Mouse (Mus musculus) lung, postnatal 0 days (tissue): Measurements from ENCODE around the gene Rhobtb3. TPM values are rescaled to one million over a fixed set of nuclear protein-coding genes. Genes with fewer than 3 reads are reported as not detected.

ENCODE experiments used
- ATAC-seq: fragments of 200-750 bp; cut with Nextera tagmentation; 2 replicates; pipeline ENCODE4 v1.8.0; 2017; ENCODE audit warnings: moderate library complexity
- DNase-seq: peaks from one replicate; pipeline ENCODE4 v3.0.0-alpha.2; 2016; ENCODE audit warnings: low spot score
- H3K27ac ChIP-seq: fragments of 300-500 bp; sonication (generic); 2 replicates; pipeline ENCODE4 v1.5.1; 2014; ENCODE audit warnings: antibody characterized with exemption, mild to moderate bottlenecking, low read length, mixed read lengths
- H3K27me3 ChIP-seq: fragments of 300-500 bp; sonication (generic); replicated peaks from 2 replicates; pipeline ENCODE4 v1.6.1; 2014; ENCODE audit warnings: low read length, mixed read lengths; ENCODE audit not compliant: insufficient read depth
- H3K36me3 ChIP-seq: fragments of 300-500 bp; sonication (generic); 2 replicates; pipeline ENCODE4 v1.6.1; 2014; ENCODE audit warnings: low read length, mixed read lengths; ENCODE audit not compliant: insufficient read depth
- H3K4me1 ChIP-seq: fragments of 300-500 bp; sonication (generic); 2 replicates; pipeline ENCODE4 v1.6.1; 2014; ENCODE audit warnings: antibody characterized with exemption, low read depth, low read length, mixed read lengths; ENCODE audit not compliant: insufficient read depth
- H3K4me2 ChIP-seq: fragments of 300-500 bp; sonication (generic); replicated peaks from 2 replicates; pipeline ENCODE4 v1.6.1; 2014; ENCODE audit warnings: low read depth, mild to moderate bottlenecking, low read length, moderate library complexity, mixed read lengths
- H3K4me3 ChIP-seq: fragments of 300-500 bp; sonication (generic); 2 replicates; pipeline ENCODE4 v1.5.1; 2014; ENCODE audit warnings: low read depth, low read length
- H3K9ac ChIP-seq: fragments of 300-500 bp; sonication (generic); replicated peaks from 2 replicates; pipeline ENCODE4 v1.6.1; 2014; ENCODE audit warnings: low read depth, mild to moderate bottlenecking
- H3K9me3 ChIP-seq: fragments of 300-500 bp; sonication (generic); 2 replicates; pipeline ENCODE4 v1.6.1; 2016; ENCODE audit warnings: low read length, mixed read lengths
- CTCF ChIP-seq: IDR thresholded peaks from 2 replicates; pipeline ENCODE4 v1.5.1; 2016; ENCODE audit warnings: antibody characterized with exemption, mild to moderate bottlenecking
- EP300 ChIP-seq: IDR thresholded peaks from 2 replicates; pipeline ENCODE4 v1.6.1; 2016; ENCODE audit warnings: antibody characterized with exemption, mild to moderate bottlenecking, control low read depth
- WGBS: fragments of 180-500 bp; shearing (Covaris S2); extraction: QIAGEN DNeasy Blood & Tissue Kit; methylation state at CpG from one replicate; pipeline ENCODE4 v1.1.7; 2014; 5-methylcytosine and 5-hydroxymethylcytosine counted together
- polyA plus RNA-seq: library from polyadenylated mRNA; unstranded; fragments of >200 nt; fragmentation: Nextera tagmentation; extraction: Ambion mirVana; gene quantifications from 2 replicates; pipeline ENCODE4 v1.2.1, GENCODE M21; 2015

The Rhobtb3 gene
- polyA plus RNA-seq, 1 experiment from 2014 or later, result 8.6 TPM

GRCm38 (mm10) chr13:75839719-75840481 is 103.8 kb downstream of the Rhobtb3 start, which contains the start of gene Glrx:
TSS of gene Glrx (plus strand) at chr13:75839868.
- Histone ChIP-seq H3K4me1 (peaks cover 10% of the 10 kb centered on the region; the same call in 1 of the 2 replicates), H3K36me3 (no peaks in the 10 kb centered on the region), H3K27ac (peak within 1 kb of the TSS; percentile 63), H3K9ac (peak within 1 kb of the TSS; percentile 55), H3K4me2 (peak within 1 kb of the TSS; percentile 73), H3K27me3 (no peaks in the 10 kb centered on the region), H3K9me3 (no peaks in the 10 kb centered on the region), H3K4me3 (peak within 1 kb of the TSS; percentile 53)
- TF ChIP-seq EP300 (no peak), CTCF (no peak)
- ATAC-seq (peak; percentile 91), DNase-seq (peak; percentile 95)
- whole genome bisulfite sequencing, result 0% methylated on average over 12 of the region's 12 CpGs

GRCm38 (mm10) chr13:75838506-75838905 is 105.2 kb downstream of the Rhobtb3 start:
- no peak for TF ChIP-seq EP300
- no peak for TF ChIP-seq CTCF
- Histone ChIP-seq H3K4me2 (no peak overlapping the region), H3K36me3 (no peaks in the 10 kb centered on the region), H3K27me3 (no peaks in the 10 kb centered on the region), H3K9me3 (no peaks in the 10 kb centered on the region), H3K4me3 (no peak overlapping the region), H3K4me1 (peaks cover 10% of the 10 kb centered on the region; the same call in 1 of the 2 replicates), H3K27ac (peak overlapping the region; percentile 63; the same call in 1 of the 2 replicates), H3K9ac (no peak overlapping the region)
- WGBS, result 76% methylated on average over 4 of the region's 4 CpGs
- ATAC-seq (no peak; the same call in 1 of the 2 replicates), DNase-seq (peak; percentile 51)

DNA sequence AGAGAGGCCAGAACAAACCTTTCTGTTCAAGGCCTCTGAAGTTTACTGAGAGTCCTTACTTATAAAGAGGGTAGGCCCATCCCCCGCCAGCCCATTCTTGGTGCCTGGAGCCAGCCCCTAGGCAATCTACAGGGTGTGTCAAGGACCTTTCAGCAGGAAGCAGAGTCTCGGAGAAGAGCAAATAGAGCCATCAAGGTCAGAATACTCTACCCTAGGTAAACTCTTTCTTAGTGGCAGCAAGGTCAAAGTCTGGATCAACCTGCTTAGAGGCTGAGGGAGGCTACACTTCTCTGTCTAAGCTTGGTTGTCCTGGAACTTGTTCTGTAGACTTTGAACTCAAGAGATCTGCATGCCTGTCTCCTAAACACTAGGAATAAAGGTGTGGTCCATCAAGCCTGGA is 108.3 kb downstream of the Rhobtb3 start:
- H3K27ac ChIP-seq, result no peak overlapping the region
- no peak overlapping the region for H3K4me2 ChIP-seq
- H3K4me1 ChIP-seq, result peaks cover 3% of the 10 kb centered on the region; the same call in 1 of the 2 replicates
- DNase-seq (peak; percentile 30), ATAC-seq (peak; percentile 21; the same call in 1 of the 2 replicates)
- H3K9ac ChIP-seq, result no peak overlapping the region
- H3K9me3 ChIP-seq, result no peaks in the 10 kb centered on the region
- no peaks in the 10 kb centered on the region for H3K27me3 ChIP-seq
- H3K36me3 ChIP-seq, result no peaks in the 10 kb centered on the region
- 41% methylated on average over 2 of the region's 2 CpGs for WGBS
- H3K4me3 ChIP-seq, result no peak overlapping the region
- TF ChIP-seq EP300, result no peak
- TF ChIP-seq CTCF, result no peak

DNA sequence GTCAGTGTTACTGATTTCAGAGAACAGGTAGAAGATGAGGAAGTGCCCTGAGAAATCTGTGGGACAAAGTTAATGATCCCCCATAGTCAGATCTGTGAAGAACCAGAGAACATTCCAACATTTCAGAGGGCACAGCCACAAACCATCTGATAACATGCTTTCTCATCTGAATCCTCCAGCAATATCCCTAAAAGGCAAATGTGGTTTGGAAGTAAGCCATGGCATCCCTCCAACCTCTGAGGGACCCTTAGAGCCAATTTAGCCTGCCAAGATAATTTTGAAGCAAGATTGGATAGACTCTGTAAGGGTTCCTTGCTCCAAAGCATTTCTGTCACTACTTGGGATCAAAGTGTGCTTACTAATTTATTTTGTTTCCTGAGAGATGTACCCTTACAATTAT is 110.2 kb downstream of the Rhobtb3 start:
- Histone ChIP-seq H3K4me3 (no peak overlapping the region), H3K9ac (no peak overlapping the region), H3K4me1 (no peaks in the 10 kb centered on the region; the same call in 1 of the 2 replicates), H3K9me3 (no peaks in the 10 kb centered on the region), H3K4me2 (no peak overlapping the region), H3K27ac (no peak overlapping the region), H3K27me3 (no peaks in the 10 kb centered on the region), H3K36me3 (no peaks in the 10 kb centered on the region)
- DNase-seq (peak; percentile 47), ATAC-seq (peak; percentile 8; the same call in 1 of the 2 replicates)
- no peak for TF ChIP-seq CTCF
- no peak for TF ChIP-seq EP300

DNA sequence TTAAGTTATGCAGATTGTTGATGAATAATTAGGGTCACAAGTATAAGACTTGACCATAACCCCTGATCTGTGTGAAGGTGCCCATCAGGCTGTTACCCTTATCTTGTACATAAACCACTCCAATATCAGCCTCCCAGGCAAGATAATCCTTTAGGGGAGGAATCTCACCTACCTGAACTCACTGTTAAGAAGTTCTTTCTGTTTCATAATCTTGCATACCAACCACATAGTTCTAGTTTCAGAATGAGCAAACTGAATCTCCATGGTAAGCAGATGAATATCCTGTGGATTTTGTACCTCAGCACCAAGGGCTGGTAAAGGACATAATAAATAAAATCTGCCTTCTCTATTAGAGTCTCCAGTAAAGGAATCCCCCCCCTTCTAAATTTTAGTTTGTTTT is 111.0 kb downstream of the Rhobtb3 start:
- Histone ChIP-seq H3K4me3 (no peak overlapping the region), H3K9me3 (no peaks in the 10 kb centered on the region), H3K4me2 (no peak overlapping the region), H3K27ac (no peak overlapping the region), H3K4me1 (no peaks in the 10 kb centered on the region; the same call in 1 of the 2 replicates), H3K36me3 (no peaks in the 10 kb centered on the region), H3K9ac (no peak overlapping the region), H3K27me3 (no peaks in the 10 kb centered on the region)
- no peak for TF ChIP-seq CTCF
- no peak for TF ChIP-seq EP300
- DNase-seq (no peak), ATAC-seq (no peak)

DNA sequence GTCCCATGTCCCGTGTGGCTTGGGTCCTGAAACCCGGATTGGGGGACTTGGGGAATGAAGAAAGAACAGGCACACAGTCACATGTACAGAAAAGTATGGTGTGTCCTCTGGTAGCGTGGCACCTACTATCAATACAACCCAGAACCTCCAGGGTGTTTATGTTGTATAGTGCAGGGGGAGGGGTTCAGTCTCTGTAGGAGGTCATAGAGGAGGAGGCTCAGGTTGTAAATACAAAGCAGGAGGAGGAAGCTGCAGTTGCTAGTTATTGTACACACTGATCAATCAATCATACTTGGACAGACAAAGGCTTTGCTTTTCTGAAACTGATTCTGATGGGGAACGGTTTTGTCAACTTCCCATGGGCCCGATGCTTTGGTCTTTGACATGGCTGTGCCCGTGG is 112.0 kb downstream of the Rhobtb3 start:
- TF ChIP-seq CTCF (no peak), EP300 (no peak)
- no peak overlapping the region for H3K9ac ChIP-seq
- no peak overlapping the region for H3K4me2 ChIP-seq
- H3K27ac ChIP-seq, result no peak overlapping the region
- H3K4me3 ChIP-seq, result no peak overlapping the region
- H3K27me3 ChIP-seq, result no peaks in the 10 kb centered on the region
- ATAC-seq, result no peak
- H3K4me1 ChIP-seq, result no peaks in the 10 kb centered on the region; the same call in 1 of the 2 replicates
- 68% methylated on average over 6 of the region's 6 CpGs for WGBS
- no peak for DNase-seq
- no peaks in the 10 kb centered on the region for H3K9me3 ChIP-seq
- H3K36me3 ChIP-seq, result no peaks in the 10 kb centered on the region
